Mouse (Mus musculus) bone marrow macrophage, adult 2 months (primary cell): ENCODE measurements around the gene Zfp64.

Experiments used
- CTCF ChIP-seq: IDR thresholded peaks from 2 replicates; pipeline ENCODE4 v1.5.1; 2012; ENCODE audit warnings: low read depth, mild to moderate bottlenecking, low read length, moderate library complexity
- POLR2A ChIP-seq: IDR thresholded peaks from 2 replicates; pipeline ENCODE4 v1.6.1; 2012; ENCODE audit warnings: mild to moderate bottlenecking, low read depth, low read length, borderline replicate concordance

GRCm38 (mm10) chr2:168927401-168927800, 28.0 kb downstream of the Zfp64 start:
- TF ChIP-seq POLR2A (no peak), CTCF (no peak)
